Mouse (Mus musculus): ENCODE measurements at regions not wholly inside any gene's neighbourhood (a gene's known extent, or its start where the extent isn't known, plus 50 kb on each side); places are given as distances from the start of the nearest gene placed in this dataset.

GRCm38 (mm10) chr10:66102103-66102502 lies 993.8 kb upstream of the Jmjd1c start:
- Histone ChIP-seq H3K4me1 (ENCODE audit: control insufficient read depth, insufficient read depth, low read length) (no peaks in the 10 kb centered on the region), H3K27ac (ENCODE audit: low read depth, low read length) (no peak overlapping the region), H3K9ac (ENCODE audit: low read depth, low read length) (no peak overlapping the region), H3K4me3 (ENCODE audit: low read length) (no peak overlapping the region), H3K36me3 (ENCODE audit: control insufficient read depth, insufficient read depth, low read length) (no peaks in the 10 kb centered on the region), H3K4me2 (replicated peaks; ENCODE audit: low read depth, low read length) (no peak overlapping the region), H3K9me3 (ENCODE audit: control insufficient read depth, low read length) (no peaks in the 10 kb centered on the region), H3K27me3 (ENCODE audit: control insufficient read depth, insufficient read depth, low read length) (no peaks in the 10 kb centered on the region)
- no peak for ATAC-seq (ENCODE audit: low FRiP score, low TSS enrichment)
- 88% methylated on average over 2 of the region's 2 CpGs for WGBS

GRCm38 (mm10) chr10:66131361-66131760 lies 964.6 kb upstream of the Jmjd1c start:
- Histone ChIP-seq H3K9me3 (ENCODE audit: control insufficient read depth, low read length) (no peaks in the 10 kb centered on the region), H3K4me1 (ENCODE audit: control insufficient read depth, insufficient read depth, low read length) (no peaks in the 10 kb centered on the region), H3K4me2 (replicated peaks; ENCODE audit: low read depth, low read length) (no peak overlapping the region), H3K36me3 (ENCODE audit: control insufficient read depth, insufficient read depth, low read length) (no peaks in the 10 kb centered on the region), H3K27ac (ENCODE audit: low read depth, low read length) (no peak overlapping the region), H3K9ac (ENCODE audit: low read depth, low read length) (no peak overlapping the region), H3K27me3 (ENCODE audit: control insufficient read depth, insufficient read depth, low read length) (no peaks in the 10 kb centered on the region), H3K4me3 (ENCODE audit: low read length) (no peak overlapping the region)
- WGBS: 44% methylated on average over 3 of the region's 3 CpGs
- no peak for ATAC-seq (ENCODE audit: low FRiP score, low TSS enrichment)

GRCm38 (mm10) chr10:66132025-66132424 lies 963.9 kb upstream of the Jmjd1c start:
- no peaks in the 10 kb centered on the region for H3K9me3 ChIP-seq (ENCODE audit: control insufficient read depth, low read length)
- no peak for ATAC-seq (ENCODE audit: low FRiP score, low TSS enrichment)
- no peak overlapping the region for H3K4me2 ChIP-seq (replicated peaks; ENCODE audit: low read depth, low read length)
- WGBS: 76% methylated on average over 4 of the region's 4 CpGs
- H3K4me1 ChIP-seq (ENCODE audit: control insufficient read depth, insufficient read depth, low read length): no peaks in the 10 kb centered on the region
- H3K36me3 ChIP-seq (ENCODE audit: control insufficient read depth, insufficient read depth, low read length): no peaks in the 10 kb centered on the region
- no peak overlapping the region for H3K9ac ChIP-seq (ENCODE audit: low read depth, low read length)
- no peak overlapping the region for H3K27ac ChIP-seq (ENCODE audit: low read depth, low read length)
- no peak overlapping the region for H3K4me3 ChIP-seq (ENCODE audit: low read length)
- H3K27me3 ChIP-seq (ENCODE audit: control insufficient read depth, insufficient read depth, low read length): no peaks in the 10 kb centered on the region

GRCm38 (mm10) chr10:66142413-66142812 lies 953.5 kb upstream of the Jmjd1c start:
- Histone ChIP-seq H3K27me3 (ENCODE audit: control insufficient read depth, insufficient read depth, low read length) (no peaks in the 10 kb centered on the region), H3K4me1 (ENCODE audit: control insufficient read depth, insufficient read depth, low read length) (no peaks in the 10 kb centered on the region), H3K4me2 (replicated peaks; ENCODE audit: low read depth, low read length) (no peak overlapping the region), H3K9ac (ENCODE audit: low read depth, low read length) (no peak overlapping the region), H3K4me3 (ENCODE audit: low read length) (no peak overlapping the region), H3K27ac (ENCODE audit: low read depth, low read length) (no peak overlapping the region), H3K9me3 (ENCODE audit: control insufficient read depth, low read length) (no peaks in the 10 kb centered on the region), H3K36me3 (ENCODE audit: control insufficient read depth, insufficient read depth, low read length) (no peaks in the 10 kb centered on the region)
- no peak for ATAC-seq (ENCODE audit: low FRiP score, low TSS enrichment)
- WGBS: 98% methylated on average over 1 of the region's 1 CpGs

- no peak overlapping the region for H3K4me3 ChIP-seq (ENCODE audit: low read length)
- no peak for ATAC-seq (ENCODE audit: low FRiP score, low TSS enrichment)
- H3K27ac ChIP-seq (ENCODE audit: low read depth, low read length): no peak overlapping the region
- H3K4me2 ChIP-seq (replicated peaks; ENCODE audit: low read depth, low read length): no peak overlapping the region
- H3K4me1 ChIP-seq (ENCODE audit: control insufficient read depth, insufficient read depth, low read length): no peaks in the 10 kb centered on the region
- no peaks in the 10 kb centered on the region for H3K9me3 ChIP-seq (ENCODE audit: control insufficient read depth, low read length)
- H3K9ac ChIP-seq (ENCODE audit: low read depth, low read length): no peak overlapping the region
- no peaks in the 10 kb centered on the region for H3K36me3 ChIP-seq (ENCODE audit: control insufficient read depth, insufficient read depth, low read length)
- H3K27me3 ChIP-seq (ENCODE audit: control insufficient read depth, insufficient read depth, low read length): no peaks in the 10 kb centered on the region
These were observed 953.0 kb upstream of the Jmjd1c start for GRCm38 (mm10) chr10:66142910-66143309.

- Histone ChIP-seq H3K4me3 (ENCODE audit: low read length) (no peak overlapping the region), H3K9me3 (ENCODE audit: control insufficient read depth, low read length) (no peaks in the 10 kb centered on the region), H3K9ac (ENCODE audit: low read depth, low read length) (no peak overlapping the region), H3K36me3 (ENCODE audit: control insufficient read depth, insufficient read depth, low read length) (no peaks in the 10 kb centered on the region), H3K27ac (ENCODE audit: low read depth, low read length) (no peak overlapping the region), H3K27me3 (ENCODE audit: control insufficient read depth, insufficient read depth, low read length) (no peaks in the 10 kb centered on the region), H3K4me1 (ENCODE audit: control insufficient read depth, insufficient read depth, low read length) (no peaks in the 10 kb centered on the region), H3K4me2 (replicated peaks; ENCODE audit: low read depth, low read length) (no peak overlapping the region)
- 87% methylated on average over 2 of the region's 2 CpGs for WGBS
- ATAC-seq (ENCODE audit: low FRiP score, low TSS enrichment): no peak
These were observed 945.0 kb upstream of the Jmjd1c start for GRCm38 (mm10) chr10:66150966-66151365.

GRCm38 (mm10) chr10:66152777-66153176 lies 943.1 kb upstream of the Jmjd1c start:
- Histone ChIP-seq H3K9me3 (ENCODE audit: control insufficient read depth, low read length) (no peaks in the 10 kb centered on the region), H3K27ac (ENCODE audit: low read depth, low read length) (no peak overlapping the region), H3K27me3 (ENCODE audit: control insufficient read depth, insufficient read depth, low read length) (no peaks in the 10 kb centered on the region), H3K9ac (ENCODE audit: low read depth, low read length) (no peak overlapping the region), H3K4me1 (ENCODE audit: control insufficient read depth, insufficient read depth, low read length) (no peaks in the 10 kb centered on the region), H3K4me3 (ENCODE audit: low read length) (no peak overlapping the region), H3K36me3 (ENCODE audit: control insufficient read depth, insufficient read depth, low read length) (no peaks in the 10 kb centered on the region), H3K4me2 (replicated peaks; ENCODE audit: low read depth, low read length) (no peak overlapping the region)
- WGBS: 86% methylated on average over 4 of the region's 4 CpGs
- ATAC-seq (ENCODE audit: low FRiP score, low TSS enrichment): no peak

GRCm38 (mm10) chr10:66160916-66161556 lies 934.9 kb upstream of the Jmjd1c start:
- no peak overlapping the region for H3K4me2 ChIP-seq (replicated peaks; ENCODE audit: low read depth, low read length)
- no peak for ATAC-seq (ENCODE audit: low FRiP score, low TSS enrichment)
- H3K4me3 ChIP-seq (ENCODE audit: low read length): no peak overlapping the region
- no peaks in the 10 kb centered on the region for H3K9me3 ChIP-seq (ENCODE audit: control insufficient read depth, low read length)
- H3K4me1 ChIP-seq (ENCODE audit: control insufficient read depth, insufficient read depth, low read length): no peaks in the 10 kb centered on the region
- whole genome bisulfite sequencing: 94% methylated on average over 5 of the region's 5 CpGs
- H3K27me3 ChIP-seq (ENCODE audit: control insufficient read depth, insufficient read depth, low read length): no peaks in the 10 kb centered on the region
- H3K9ac ChIP-seq (ENCODE audit: low read depth, low read length): no peak overlapping the region
- H3K36me3 ChIP-seq (ENCODE audit: control insufficient read depth, insufficient read depth, low read length): no peaks in the 10 kb centered on the region
- H3K27ac ChIP-seq (ENCODE audit: low read depth, low read length): no peak overlapping the region

GRCm38 (mm10) chr10:66172803-66173202 lies 923.1 kb upstream of the Jmjd1c start:
- Histone ChIP-seq H3K9me3 (ENCODE audit: control insufficient read depth, low read length) (no peaks in the 10 kb centered on the region), H3K4me3 (ENCODE audit: low read length) (no peak overlapping the region), H3K4me2 (replicated peaks; ENCODE audit: low read depth, low read length) (no peak overlapping the region), H3K9ac (ENCODE audit: low read depth, low read length) (no peak overlapping the region), H3K27ac (ENCODE audit: low read depth, low read length) (no peak overlapping the region), H3K36me3 (ENCODE audit: control insufficient read depth, insufficient read depth, low read length) (no peaks in the 10 kb centered on the region), H3K27me3 (ENCODE audit: control insufficient read depth, insufficient read depth, low read length) (no peaks in the 10 kb centered on the region), H3K4me1 (ENCODE audit: control insufficient read depth, insufficient read depth, low read length) (no peaks in the 10 kb centered on the region)
- no peak for ATAC-seq (ENCODE audit: low FRiP score, low TSS enrichment)
- 45% methylated on average over 4 of the region's 4 CpGs for WGBS
